ENCODE assay signal across 8 mouse cellular contexts in genomic region chr13:112751454-112752308, GRCm38 (mm10). TPM values are rescaled to one million over a fixed set of nuclear protein-coding genes. Genes with fewer than 3 reads are reported as not detected.
DNase-seq lines count a peak whose midpoint lies in the region; ATAC-seq lines count a peak whose summit lies in the region.

No protein-coding gene starts in this region.

- DNase-seq in right cerebral cortex, postnatal 25 days = peak; percentile 8
- no peak for DNase-seq in right cerebral cortex, postnatal 4 days
- DNase-seq in lung, postnatal 14 days = peak; percentile 71
- DNase-seq in retina, adult 2 months (ENCODE audit: low read depth, low spot score) = peak; percentile 29
- no peak for DNase-seq in frontal cortex, postnatal 25 days (ENCODE audit: low spot score in 2 of 2)

- peak overlapping the region; percentile 78 for H3K27ac ChIP-seq in embryonic facial prominence, embryonic 15.5 days (replicated peaks)
- peak overlapping the region; percentile 64 to 88 for H3K27ac ChIP-seq in heart, embryonic 14.5 days (replicated peaks in 1 of 2; ENCODE audit: control insufficient read depth in 1 of 2, insufficient read depth in 1 of 2, low read depth in 2 of 2, low read length in 2 of 2)
- H3K27ac ChIP-seq in kidney, embryonic 16.5 days (ENCODE audit: low read length) = peak overlapping the region; percentile 73

- 0 out of 2 replicates have a peak overlapping the region, but pooled peaks have one; percentile 2 for H3K4me3 ChIP-seq in embryonic facial prominence, embryonic 15.5 days (replicated peaks)
- H3K4me3 ChIP-seq in heart, embryonic 14.5 days (ENCODE audit: control insufficient read depth in 1 of 2, insufficient read depth in 1 of 2, low read depth in 1 of 2, low read length in 2 of 2) = peak overlapping the region in 1 of 2 experiments; percentile 16; a peak in 2 of 4 replicates
- peak overlapping the region; percentile 16 for H3K4me3 ChIP-seq in kidney, embryonic 16.5 days (ENCODE audit: low read length)

- H3K4me1 ChIP-seq in embryonic facial prominence, embryonic 15.5 days = peaks cover 43% of the 10 kb centered on the region
- H3K4me1 ChIP-seq in heart, embryonic 14.5 days (ENCODE audit: control insufficient read depth in 2 of 2, insufficient read depth in 2 of 2, low read length in 2 of 2) = peaks cover 28 to 41% of the 10 kb centered on the region in 2 experiments
- peaks cover 26% of the 10 kb centered on the region for H3K4me1 ChIP-seq in kidney, embryonic 16.5 days (ENCODE audit: insufficient read depth, low read length)

- H3K4me2 ChIP-seq in embryonic facial prominence, embryonic 15.5 days (replicated peaks) = peak overlapping the region; percentile 36
- H3K4me2 ChIP-seq in heart, embryonic 14.5 days (ENCODE audit: low read length) = peak overlapping the region; percentile 57
- peak overlapping the region; percentile 44 for H3K4me2 ChIP-seq in kidney, embryonic 16.5 days (replicated peaks; ENCODE audit: low read depth, low read length)

- ATAC-seq in embryonic facial prominence, embryonic 15.5 days (ENCODE audit: insufficient number of reproducible peaks, low FRiP score, low TSS enrichment, low read depth) = 0 out of 2 replicates have a peak, but pooled peaks have one; percentile 41
- peak; percentile 79 for ATAC-seq in heart, embryonic 14.5 days (ENCODE audit: insufficient number of reproducible peaks, insufficient read depth, low FRiP score, low read depth)
- ATAC-seq in kidney, embryonic 16.5 days (ENCODE audit: low FRiP score, low TSS enrichment) = peak; percentile 85

- no peaks in the 10 kb centered on the region for H3K9me3 ChIP-seq in embryonic facial prominence, embryonic 15.5 days (replicated peaks)
- H3K9me3 ChIP-seq in heart, embryonic 14.5 days (ENCODE audit: control insufficient read depth, low read length) = no peaks in the 10 kb centered on the region
- H3K9me3 ChIP-seq in kidney, embryonic 16.5 days (ENCODE audit: low read length) = no peaks in the 10 kb centered on the region

- WGBS in embryonic facial prominence, embryonic 15.5 days = 28% methylated on average over 18 of the region's 18 CpGs
- 18% methylated on average over 18 of the region's 18 CpGs for WGBS in heart, embryonic 14.5 days
- WGBS in kidney, embryonic 16.5 days = 26% methylated on average over 18 of the region's 18 CpGs

- H3K36me3 ChIP-seq in embryonic facial prominence, embryonic 15.5 days = no peaks in the 10 kb centered on the region
- no peaks in the 10 kb centered on the region for H3K36me3 ChIP-seq in heart, embryonic 14.5 days (ENCODE audit: control insufficient read depth, insufficient read depth, low read length)
- no peaks in the 10 kb centered on the region for H3K36me3 ChIP-seq in kidney, embryonic 16.5 days (ENCODE audit: insufficient read depth, low read length)

- no peaks in the 10 kb centered on the region for H3K27me3 ChIP-seq in embryonic facial prominence, embryonic 15.5 days
- H3K27me3 ChIP-seq in heart, embryonic 14.5 days (ENCODE audit: control insufficient read depth, insufficient read depth, low read length) = no peaks in the 10 kb centered on the region
- H3K27me3 ChIP-seq in kidney, embryonic 16.5 days (ENCODE audit: insufficient read depth, low read length) = no peaks in the 10 kb centered on the region

- H3K9ac ChIP-seq in embryonic facial prominence, embryonic 15.5 days = no peak overlapping the region
- H3K9ac ChIP-seq in heart, embryonic 14.5 days (ENCODE audit: low read length) = peak overlapping the region; percentile 53
- peak overlapping the region; percentile 52 for H3K9ac ChIP-seq in kidney, embryonic 16.5 days (replicated peaks; ENCODE audit: low read length)

RNA-seq across cellular contexts. Expression of gene Plpp1, which starts 48.9 kb away (rescaled TPM):
- 68.1 and 71.6 TPM in 2 replicates for polyA plus RNA-seq in embryonic facial prominence, embryonic 15.5 days (2015; fragmentation: Nextera tagmentation; extraction: Ambion mirVana)
- 45.2 and 56.6 TPM in 2 replicates for polyA plus RNA-seq in heart, embryonic 14.5 days (2014; fragmentation: Nextera tagmentation; extraction: Ambion mirVana)
- 103 and 120 TPM in 2 replicates for polyA plus RNA-seq in kidney, embryonic 16.5 days (2015; fragmentation: Nextera tagmentation; extraction: Ambion mirVana)

Comparison
In these comparisons a context has a peak if more than half of its experiments do, and no peak if none do; other contexts are left out.
1. DNase-seq: peak in right cerebral cortex, postnatal 25 days (single experiment), lung, postnatal 14 days (single experiment) and retina, adult 2 months (single experiment); none in right cerebral cortex, postnatal 4 days (single experiment) and frontal cortex, postnatal 25 days (0 of 2).
2. Peak in every context shown above with its lines, with median percentiles within 50 percentile points of each other: ATAC-seq, H3K27ac ChIP-seq and H3K4me2 ChIP-seq.